Mouse (Mus musculus) limb, embryonic 12.5 days (tissue): Measurements from ENCODE around the gene Tmem184b. TPM values are rescaled to one million over a fixed set of nuclear protein-coding genes. Genes with fewer than 3 reads are reported as not detected.

ENCODE experiments used
- ATAC-seq: fragments of 200-750 bp; cut with Nextera tagmentation; 2 replicates; pipeline ENCODE4 v1.8.0; 2017; ENCODE audit warnings: low read depth, moderate TSS enrichment; ENCODE audit not compliant: insufficient number of reproducible peaks, insufficient read depth, low FRiP score, low TSS enrichment
- H3K27ac ChIP-seq: fragments of 300-500 bp; sonication (generic); 2 replicates; pipeline ENCODE4 v1.5.1; 2016; ENCODE audit warnings: mild to moderate bottlenecking, moderate library complexity
- H3K27me3 ChIP-seq: fragments of 300-500 bp; sonication (generic); 2 replicates; pipeline ENCODE4 v1.6.1; 2016; ENCODE audit warnings: mild to moderate bottlenecking, moderate library complexity
- H3K36me3 ChIP-seq: fragments of 300-500 bp; sonication (generic); 2 replicates; pipeline ENCODE4 v1.6.1; 2016; ENCODE audit warnings: mild to moderate bottlenecking, moderate library complexity
- H3K4me1 ChIP-seq: fragments of 300-500 bp; sonication (generic); replicated peaks from 2 replicates; pipeline ENCODE4 v1.6.1; 2016
- H3K4me2 ChIP-seq: fragments of 300-500 bp; sonication (generic); 2 replicates; pipeline ENCODE4 v1.6.1; 2016; ENCODE audit warnings: mild to moderate bottlenecking, moderate library complexity
- H3K4me3 ChIP-seq: fragments of 300-500 bp; sonication (generic); replicated peaks from 2 replicates; pipeline ENCODE4 v1.5.1; 2016; ENCODE audit warnings: mild to moderate bottlenecking
- H3K9ac ChIP-seq: fragments of 300-500 bp; sonication (generic); replicated peaks from 2 replicates; pipeline ENCODE4 v1.6.1; 2016; ENCODE audit warnings: mild to moderate bottlenecking, moderate library complexity
- H3K9me3 ChIP-seq: fragments of 300-500 bp; sonication (generic); 2 replicates; pipeline ENCODE4 v1.6.1; 2016; ENCODE audit warnings: mild to moderate bottlenecking, moderate library complexity
- WGBS: fragments of 180-500 bp; shearing (Covaris S2); methylation state at CpG from one replicate; pipeline ENCODE4 v1.1.7; 2016; 5-methylcytosine and 5-hydroxymethylcytosine counted together
- polyA plus RNA-seq: library from polyadenylated mRNA; unstranded; fragments of >200 nt; fragmentation: Nextera tagmentation; extraction: Ambion mirVana; gene quantifications from 2 replicates; pipeline ENCODE4 v1.2.1, GENCODE M21; 2016

The Tmem184b gene
- polyA plus RNA-seq, 1 experiment from 2014 or later = 54.7 TPM

DNA sequence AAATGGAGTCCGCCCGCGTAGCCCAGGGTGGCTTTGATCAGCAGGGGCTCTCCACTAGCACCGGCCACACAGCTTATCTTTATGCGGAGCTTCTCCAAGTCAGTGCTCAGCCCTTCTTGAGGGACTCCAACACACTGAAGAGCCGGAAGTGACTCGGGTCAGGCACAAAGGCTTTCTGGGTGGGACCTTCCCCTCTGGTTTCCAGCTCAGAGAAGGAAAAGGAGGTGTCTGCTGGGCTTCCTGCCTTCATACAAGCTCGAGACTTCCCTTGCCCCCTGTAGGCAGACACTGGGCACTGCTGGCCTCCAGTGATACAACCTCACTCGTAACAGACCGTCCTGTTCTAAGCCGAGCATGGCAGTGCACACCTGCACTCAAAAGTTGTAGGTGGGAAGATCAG lies 6.6 kb downstream of the Tmem184b start:
- Histone ChIP-seq H3K27me3 (no peaks in the 10 kb centered on the region), H3K9ac (no peak overlapping the region), H3K27ac (no peak overlapping the region), H3K4me2 (no peak overlapping the region), H3K36me3 (peaks cover 25% of the 10 kb centered on the region; the same call in 1 of the 2 replicates), H3K9me3 (no peaks in the 10 kb centered on the region), H3K4me1 (peaks cover 63% of the 10 kb centered on the region), H3K4me3 (no peak overlapping the region; the same call in 1 of the 2 replicates)
- 88% methylated on average over 11 of the region's 11 CpGs for WGBS
- no peak for ATAC-seq

DNA sequence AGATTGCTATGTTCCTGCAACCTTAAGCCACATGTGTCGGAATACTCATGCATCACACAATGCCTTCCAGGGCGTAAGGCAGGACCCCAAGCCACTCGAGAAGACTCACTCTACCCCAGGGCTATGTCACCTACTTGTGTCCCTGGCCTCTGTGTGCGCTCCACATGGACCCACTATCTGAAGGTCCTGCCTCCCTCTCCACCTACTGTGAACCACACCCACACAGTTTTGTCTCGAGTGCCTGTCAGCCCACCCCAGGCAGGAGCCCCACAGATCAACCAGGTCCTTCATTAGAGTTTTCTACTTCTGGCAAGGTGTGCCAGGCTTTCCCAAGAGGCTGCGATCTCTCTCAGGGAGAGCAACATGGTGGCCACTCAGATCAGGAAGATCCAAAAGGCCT lies 8.1 kb downstream of the Tmem184b start:
- H3K4me2 ChIP-seq = no peak overlapping the region
- H3K4me1 ChIP-seq = peaks cover 56% of the 10 kb centered on the region
- no peak overlapping the region for H3K4me3 ChIP-seq
- no peaks in the 10 kb centered on the region for H3K9me3 ChIP-seq
- H3K9ac ChIP-seq = no peak overlapping the region
- no peak overlapping the region for H3K27ac ChIP-seq
- no peak for ATAC-seq
- H3K27me3 ChIP-seq = no peaks in the 10 kb centered on the region
- peaks cover 30% of the 10 kb centered on the region; the same call in 1 of the 2 replicates for H3K36me3 ChIP-seq
- 81% methylated on average over 6 of the region's 6 CpGs for WGBS

DNA sequence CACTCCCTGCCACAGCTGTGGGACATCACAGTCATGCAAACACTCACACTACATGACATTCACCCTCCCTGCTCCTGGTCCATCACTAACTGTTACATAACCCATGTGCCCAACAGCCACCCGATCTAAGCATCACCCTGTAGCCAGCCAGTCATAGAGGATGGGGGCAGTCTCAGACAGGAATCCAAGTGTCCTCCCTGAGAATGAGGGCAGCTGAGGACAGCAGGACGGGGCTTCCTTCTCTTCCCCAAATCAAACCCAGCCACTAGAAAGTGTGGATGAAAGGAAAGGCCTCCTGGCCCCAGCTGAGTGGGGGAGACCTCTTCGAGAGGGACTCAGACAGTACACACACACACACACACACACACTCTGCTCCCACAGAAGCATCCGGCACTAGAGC lies 8.5 kb downstream of the Tmem184b start:
- Histone ChIP-seq H3K9ac (no peak overlapping the region), H3K9me3 (no peaks in the 10 kb centered on the region), H3K27me3 (no peaks in the 10 kb centered on the region), H3K27ac (no peak overlapping the region), H3K36me3 (peaks cover 30% of the 10 kb centered on the region; the same call in 1 of the 2 replicates), H3K4me1 (peaks cover 56% of the 10 kb centered on the region), H3K4me2 (no peak overlapping the region), H3K4me3 (no peak overlapping the region)
- WGBS = 68% methylated on average over 4 of the region's 4 CpGs
- no peak for ATAC-seq

DNA sequence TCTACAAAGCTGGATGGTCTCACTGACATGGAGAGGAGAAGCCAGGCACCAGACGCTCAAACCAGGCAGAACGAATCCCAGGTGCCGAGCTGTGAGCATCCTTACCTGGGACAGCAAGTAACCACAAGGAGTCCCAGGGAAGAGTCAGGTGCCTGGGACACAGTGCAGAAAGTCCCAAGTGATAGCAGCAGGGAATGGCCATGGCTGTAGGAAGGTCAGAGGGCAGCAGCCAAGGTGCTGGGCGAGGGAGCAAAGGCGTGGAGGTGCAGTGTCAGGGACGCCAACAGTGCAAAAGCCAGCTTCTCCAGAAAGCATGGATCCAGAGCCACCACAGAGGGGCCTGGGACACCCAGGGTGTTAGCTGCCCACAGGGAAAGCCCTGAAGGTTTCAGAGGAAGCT lies 10.3 kb downstream of the Tmem184b start:
- WGBS = 72% methylated on average over 6 of the region's 6 CpGs
- Histone ChIP-seq H3K4me1 (peaks cover 61% of the 10 kb centered on the region), H3K4me2 (no peak overlapping the region), H3K27ac (0 out of 2 replicates have a peak overlapping the region, but pooled peaks have one; percentile 20), H3K4me3 (no peak overlapping the region), H3K9ac (no peak overlapping the region), H3K27me3 (no peaks in the 10 kb centered on the region), H3K9me3 (no peaks in the 10 kb centered on the region), H3K36me3 (peaks cover 27% of the 10 kb centered on the region; the same call in 1 of the 2 replicates)
- no peak for ATAC-seq

DNA sequence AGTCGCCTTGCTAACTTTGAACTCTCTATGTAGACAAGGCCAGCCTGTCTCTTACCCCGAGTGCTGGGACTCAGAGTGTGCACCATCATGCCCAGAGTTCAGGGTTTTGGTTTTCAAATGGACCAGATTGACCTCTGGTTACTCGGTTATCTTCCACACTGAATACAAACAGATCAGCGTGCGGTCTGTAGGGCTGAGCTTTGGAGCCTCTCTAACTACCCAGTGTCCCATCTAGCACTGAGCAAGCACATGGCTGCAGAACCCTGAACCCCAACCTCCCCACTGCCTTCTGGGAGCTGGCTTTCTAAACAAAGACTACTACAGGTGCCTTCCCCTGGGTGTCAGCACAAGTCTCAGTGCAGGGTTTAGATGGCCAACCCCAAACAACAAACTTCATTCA lies 10.8 kb downstream of the Tmem184b start:
- WGBS = 89% methylated on average over 5 of the region's 5 CpGs

DNA sequence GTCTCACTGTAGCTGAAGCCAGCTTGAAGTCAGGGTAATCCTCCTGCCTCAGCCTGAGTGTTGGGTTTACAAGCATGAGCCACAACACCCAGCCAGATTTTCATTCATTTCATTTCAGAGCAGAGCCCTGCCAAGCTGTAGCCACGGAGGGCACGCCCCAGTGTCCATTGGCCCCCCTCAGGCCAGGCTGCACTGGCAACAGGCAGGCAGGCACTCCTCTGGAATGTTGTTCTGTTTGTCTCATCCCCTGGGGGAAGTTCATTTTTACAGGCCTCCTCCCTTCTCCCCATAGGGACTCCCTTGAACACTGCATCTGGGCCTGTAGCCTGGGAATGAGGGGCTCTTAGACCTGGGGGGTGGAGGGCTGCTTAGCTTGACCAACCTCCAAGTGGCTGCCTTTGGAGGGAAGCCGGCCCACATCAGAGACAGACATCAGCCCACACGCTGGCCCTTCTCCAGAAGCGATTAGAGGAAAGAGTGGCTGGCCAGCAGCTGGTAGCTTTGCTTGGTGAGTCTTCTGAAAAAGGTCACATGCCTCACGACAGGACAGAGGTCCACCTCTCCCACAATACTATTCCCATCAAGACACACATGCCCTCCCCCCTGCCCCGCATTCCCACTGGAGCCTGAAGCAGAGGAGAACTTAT lies 11.8 kb downstream of the Tmem184b start:
- Histone ChIP-seq H3K4me1 (peaks cover 64% of the 10 kb centered on the region), H3K36me3 (peaks cover 21% of the 10 kb centered on the region; the same call in 1 of the 2 replicates), H3K9me3 (no peaks in the 10 kb centered on the region), H3K4me2 (no peak overlapping the region), H3K4me3 (no peak overlapping the region), H3K27ac (0 out of 2 replicates have a peak overlapping the region, but pooled peaks have one; percentile 14), H3K9ac (no peak overlapping the region), H3K27me3 (no peaks in the 10 kb centered on the region)
- 47% methylated on average over 7 of the region's 7 CpGs for WGBS
- no peak for ATAC-seq

More for the DNA sequence above, 10.8 kb downstream of the Tmem184b start:
- H3K4me1 ChIP-seq = peaks cover 64% of the 10 kb centered on the region
- no peaks in the 10 kb centered on the region for H3K9me3 ChIP-seq
- no peaks in the 10 kb centered on the region for H3K27me3 ChIP-seq
- H3K4me3 ChIP-seq = no peak overlapping the region
- no peak overlapping the region for H3K27ac ChIP-seq
- H3K9ac ChIP-seq = no peak overlapping the region
- H3K36me3 ChIP-seq = peaks cover 25% of the 10 kb centered on the region; the same call in 1 of the 2 replicates
- ATAC-seq = no peak
- H3K4me2 ChIP-seq = no peak overlapping the region

DNA sequence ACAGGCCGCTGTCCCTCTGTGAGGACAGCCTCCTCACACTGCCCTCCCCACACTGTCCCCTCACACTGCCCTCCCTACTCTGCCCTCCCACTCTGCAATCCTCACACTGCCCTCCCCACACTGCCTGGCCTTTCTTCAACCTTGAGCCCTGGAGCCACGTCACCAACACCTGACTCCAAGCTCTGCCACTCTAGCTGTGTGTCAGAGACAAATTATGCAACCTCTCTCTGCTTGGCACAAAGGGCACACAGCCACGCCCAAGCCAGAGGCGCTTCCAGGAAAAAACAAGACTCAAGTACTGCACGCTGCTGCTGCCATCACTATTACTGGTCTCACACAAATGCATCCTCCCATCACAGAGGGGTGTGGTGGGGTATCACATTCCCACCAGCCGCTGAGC lies 12.9 kb downstream of the Tmem184b start:
- peaks cover 12% of the 10 kb centered on the region; the same call in 1 of the 2 replicates for H3K36me3 ChIP-seq
- H3K4me1 ChIP-seq = peaks cover 64% of the 10 kb centered on the region
- H3K4me3 ChIP-seq = no peak overlapping the region
- 87% methylated on average over 6 of the region's 6 CpGs for WGBS
- no peaks in the 10 kb centered on the region for H3K27me3 ChIP-seq
- no peaks in the 10 kb centered on the region for H3K9me3 ChIP-seq
- H3K9ac ChIP-seq = no peak overlapping the region
- no peak overlapping the region for H3K27ac ChIP-seq
- no peak for ATAC-seq
- no peak overlapping the region for H3K4me2 ChIP-seq

DNA sequence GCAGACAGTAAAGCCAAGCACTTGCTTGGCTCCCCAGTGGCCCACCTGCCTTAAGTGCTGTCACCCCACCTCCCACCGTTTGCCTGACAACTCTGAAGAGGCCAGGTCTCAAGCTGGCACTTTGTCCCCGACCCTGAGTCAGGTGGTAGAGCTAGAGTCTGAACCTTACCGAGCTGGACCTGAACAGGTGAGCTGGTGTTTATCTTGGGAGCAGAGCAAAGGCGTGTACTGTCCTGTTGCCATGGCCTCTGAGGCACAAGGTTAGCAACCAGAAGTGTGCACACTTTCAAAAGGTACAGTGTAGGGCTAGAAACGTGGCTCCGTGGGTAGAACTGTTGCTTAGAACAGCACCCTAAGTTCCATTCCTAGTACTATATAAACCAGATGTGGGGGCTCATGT lies 15.2 kb downstream of the Tmem184b start:
- WGBS = 67% methylated on average over 6 of the region's 6 CpGs
- peaks cover 42% of the 10 kb centered on the region for H3K4me1 ChIP-seq

DNA sequence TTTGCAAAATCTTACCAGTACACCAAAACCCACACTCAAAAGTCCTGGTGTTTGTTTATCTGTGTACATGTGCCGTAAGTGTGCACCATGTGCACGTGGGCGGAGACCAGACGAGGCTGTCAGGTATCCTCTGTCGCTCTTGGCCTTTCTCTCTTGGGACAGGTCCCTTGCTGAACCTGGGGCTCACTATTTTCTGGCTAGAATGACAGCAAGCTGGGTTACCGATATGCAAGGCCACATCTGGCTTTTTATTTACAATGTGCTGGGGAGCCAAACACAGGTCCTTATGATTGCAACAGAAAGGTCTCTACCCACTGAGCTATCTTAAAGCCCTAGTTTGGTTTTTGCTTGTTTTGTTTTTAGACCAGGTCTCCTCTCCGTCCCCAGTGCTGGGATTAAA lies 15.8 kb downstream of the Tmem184b start:
- no peaks in the 10 kb centered on the region for H3K9me3 ChIP-seq

More for the DNA sequence above, 15.2 kb downstream of the Tmem184b start:
- ATAC-seq = no peak
- Histone ChIP-seq H3K9me3 (no peaks in the 10 kb centered on the region), H3K9ac (no peak overlapping the region), H3K36me3 (peaks cover 19% of the 10 kb centered on the region; the same call in 1 of the 2 replicates), H3K4me2 (no peak overlapping the region), H3K27ac (no peak overlapping the region), H3K27me3 (no peaks in the 10 kb centered on the region), H3K4me3 (no peak overlapping the region)

DNA sequence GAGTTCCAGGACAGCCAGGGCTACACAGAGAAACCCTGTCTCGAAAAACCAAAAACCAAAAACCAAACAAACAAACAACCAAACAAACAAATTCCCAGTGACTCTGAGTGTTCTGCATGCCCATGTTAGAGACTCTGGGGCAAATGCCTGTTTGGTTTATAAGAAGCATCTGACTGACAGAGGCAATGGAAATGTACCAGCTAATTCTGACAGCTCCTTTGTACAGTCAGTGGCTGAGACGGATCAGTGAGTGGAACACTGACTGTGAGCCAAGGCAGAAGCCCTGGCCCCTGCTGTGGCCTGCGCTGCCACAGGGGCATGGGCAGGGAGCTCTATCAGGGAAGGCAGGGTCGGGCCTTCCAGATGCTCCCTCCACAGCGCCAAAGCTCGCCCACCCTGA lies 16.3 kb downstream of the Tmem184b start:
- WGBS = 80% methylated on average over 6 of the region's 6 CpGs

More for the DNA sequence above, 15.8 kb downstream of the Tmem184b start:
- no peak for ATAC-seq
- peaks cover 36% of the 10 kb centered on the region for H3K4me1 ChIP-seq
- WGBS = 87% methylated on average over 7 of the region's 7 CpGs
- no peak overlapping the region for H3K27ac ChIP-seq
- H3K4me2 ChIP-seq = no peak overlapping the region
- H3K9ac ChIP-seq = no peak overlapping the region
- H3K27me3 ChIP-seq = no peaks in the 10 kb centered on the region
- peaks cover 19% of the 10 kb centered on the region; the same call in 1 of the 2 replicates for H3K36me3 ChIP-seq
- no peak overlapping the region for H3K4me3 ChIP-seq

DNA sequence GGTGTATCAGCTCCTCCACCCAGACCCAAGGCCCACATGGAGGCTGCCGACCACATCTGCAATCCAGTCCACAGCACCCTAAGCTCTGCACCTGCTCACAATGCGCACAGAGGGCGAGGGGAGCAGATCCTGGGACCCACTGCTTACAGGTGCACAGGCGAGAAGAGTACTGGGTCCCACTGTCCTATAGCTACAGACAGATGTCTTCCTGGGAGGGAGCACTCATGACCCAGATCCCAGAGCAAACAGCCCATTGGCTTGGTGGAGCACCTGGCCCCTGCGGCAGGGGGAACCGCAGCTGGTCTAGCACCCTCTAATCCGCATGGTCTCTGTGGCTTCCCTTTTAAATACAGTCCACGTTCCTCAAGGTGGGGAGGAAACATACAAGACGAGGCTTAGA lies 21.7 kb downstream of the Tmem184b start:
- no peaks in the 10 kb centered on the region for H3K9me3 ChIP-seq
- no peaks in the 10 kb centered on the region for H3K27me3 ChIP-seq
- H3K27ac ChIP-seq = no peak overlapping the region
- H3K4me1 ChIP-seq = 0 out of 2 replicates have a peak, but pooled peaks cover 4% of the 10 kb centered on the region
- H3K36me3 ChIP-seq = peaks cover 29% of the 10 kb centered on the region
- no peak for ATAC-seq
- H3K9ac ChIP-seq = 0 out of 2 replicates have a peak overlapping the region, but pooled peaks have one; percentile 4
- no peak overlapping the region for H3K4me2 ChIP-seq
- H3K4me3 ChIP-seq = no peak overlapping the region
- WGBS = 85% methylated on average over 9 of the region's 9 CpGs

More for the DNA sequence above, 16.3 kb downstream of the Tmem184b start:
- H3K27ac ChIP-seq = no peak overlapping the region
- no peak overlapping the region for H3K9ac ChIP-seq
- H3K27me3 ChIP-seq = no peaks in the 10 kb centered on the region
- H3K36me3 ChIP-seq = peaks cover 19% of the 10 kb centered on the region; the same call in 1 of the 2 replicates
- H3K9me3 ChIP-seq = no peaks in the 10 kb centered on the region
- H3K4me3 ChIP-seq = no peak overlapping the region
- H3K4me2 ChIP-seq = no peak overlapping the region
- peaks cover 31% of the 10 kb centered on the region for H3K4me1 ChIP-seq
- ATAC-seq = no peak
